Mouse (Mus musculus): ENCODE measurements around the gene Mgat5.

DNA sequence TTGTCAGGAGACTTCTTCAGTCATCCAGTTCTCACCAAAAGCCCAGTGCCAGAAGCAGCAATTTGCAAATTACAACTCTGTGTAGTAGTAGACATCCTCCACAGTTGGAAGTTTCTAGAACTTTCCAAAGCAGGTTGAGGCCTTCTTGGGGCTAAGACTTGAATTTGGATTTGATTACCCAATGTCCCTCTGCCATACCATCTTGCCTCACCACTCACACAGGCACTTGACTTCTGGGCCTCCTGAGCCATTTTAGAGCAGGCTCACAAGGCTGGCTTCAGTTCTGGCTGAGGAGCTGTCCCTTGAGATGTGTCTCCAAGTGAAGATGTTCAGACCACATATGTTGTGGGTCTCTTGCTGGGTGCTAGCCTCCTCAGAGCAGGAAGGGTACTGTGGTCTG, 86.9 kb downstream of the Mgat5 start:
- TF ChIP-seq CTCF (IDR thresholded peaks at IDR 0.05; ENCODE audit: low read depth, low read length), result no peak
- no peak for TF ChIP-seq GATA1 (IDR thresholded peaks at IDR 0.05; ENCODE audit: borderline replicate concordance, low read length)

All from G1E (cell line).